9 mouse cellular contexts compared by ENCODE assay signal in genomic region chr13:55420933-55421800, GRCm38 (mm10). TPM values are rescaled to one million over a fixed set of nuclear protein-coding genes. Genes with fewer than 3 reads are reported as not detected.
DNase-seq lines count a peak whose midpoint lies in the region; ATAC-seq lines count a peak whose summit lies in the region.
"Had no signal": no experiment of that assay in that cellular context is flagged by ENCODE, and none has a peak within 500 bp of the region (broad histone marks: within the 10 kb centered on the region; RNA-seq: fewer than 3 reads in every experiment).

No protein-coding gene starts in this region.

- H3K27me3 ChIP-seq in forebrain, embryonic 10.5 days (ENCODE audit: poor library complexity, severe bottlenecking): peaks cover 60% of the 10 kb centered on the region
- H3K27me3 ChIP-seq in heart, embryonic 16.5 days (ENCODE audit: control insufficient read depth, insufficient read depth, low read length): peaks cover 56% of the 10 kb centered on the region
- peaks cover 77% of the 10 kb centered on the region for H3K27me3 ChIP-seq in liver, embryonic 12.5 days (replicated peaks)
- peaks cover 40% of the 10 kb centered on the region for H3K27me3 ChIP-seq in stomach, embryonic 15.5 days (replicated peaks)

- H3K9me3 ChIP-seq in forebrain, embryonic 10.5 days: no peaks in the 10 kb centered on the region; the same call in none of the 2 replicates
- no peaks in the 10 kb centered on the region for H3K9me3 ChIP-seq in heart, embryonic 16.5 days (replicated peaks; ENCODE audit: control insufficient read depth, low read length)
- H3K9me3 ChIP-seq in liver, embryonic 12.5 days (replicated peaks): no peaks in the 10 kb centered on the region
- no peaks in the 10 kb centered on the region for H3K9me3 ChIP-seq in stomach, embryonic 15.5 days

- H3K36me3 ChIP-seq in forebrain, embryonic 10.5 days (replicated peaks): no peaks in the 10 kb centered on the region
- H3K36me3 ChIP-seq in heart, embryonic 16.5 days (ENCODE audit: control insufficient read depth, insufficient read depth): no peaks in the 10 kb centered on the region
- H3K36me3 ChIP-seq in liver, embryonic 12.5 days: no peaks in the 10 kb centered on the region
- no peaks in the 10 kb centered on the region for H3K36me3 ChIP-seq in stomach, embryonic 15.5 days

- H3K4me1 ChIP-seq in forebrain, embryonic 10.5 days: peaks cover 30% of the 10 kb centered on the region
- peaks cover 7% of the 10 kb centered on the region; the same call in 1 of the 2 replicates for H3K4me1 ChIP-seq in heart, embryonic 16.5 days (ENCODE audit: control insufficient read depth, insufficient read depth, low read length)
- H3K4me1 ChIP-seq in liver, embryonic 12.5 days: peaks cover 20% of the 10 kb centered on the region
- 0 out of 2 replicates have a peak, but pooled peaks cover 3% of the 10 kb centered on the region for H3K4me1 ChIP-seq in stomach, embryonic 15.5 days

- H3K9ac ChIP-seq in heart, embryonic 16.5 days (ENCODE audit: low read length): no peak overlapping the region
- no peak overlapping the region for H3K9ac ChIP-seq in liver, embryonic 12.5 days
- 0 out of 2 replicates have a peak overlapping the region, but pooled peaks have one; percentile 0 for H3K9ac ChIP-seq in stomach, embryonic 15.5 days

- peak overlapping the region; percentile 31; the same call in 1 of the 2 replicates for H3K27ac ChIP-seq in forebrain, embryonic 10.5 days
- no peak overlapping the region for H3K27ac ChIP-seq in heart, embryonic 16.5 days (ENCODE audit: low read length)
- H3K27ac ChIP-seq in liver, embryonic 12.5 days: no peak overlapping the region
- no peak overlapping the region for H3K27ac ChIP-seq in stomach, embryonic 15.5 days
- H3K27ac ChIP-seq: macrophage had no signal

- 16% methylated on average over 35 of the region's 35 CpGs for WGBS in forebrain, embryonic 10.5 days
- WGBS in heart, embryonic 16.5 days: 9% methylated on average over 35 of the region's 35 CpGs
- WGBS in liver, embryonic 12.5 days (ENCODE audit: insufficient replicate concordance): 8% methylated on average over 35 of the region's 35 CpGs
- WGBS in stomach, embryonic 15.5 days: 10% methylated on average over 35 of the region's 35 CpGs

- H3K4me2 ChIP-seq in heart, embryonic 16.5 days (ENCODE audit: low read depth, low read length): peak overlapping the region; percentile 55
- H3K4me2 ChIP-seq in liver, embryonic 12.5 days: peak overlapping the region; percentile 22; the same call in 1 of the 2 replicates
- H3K4me2 ChIP-seq in stomach, embryonic 15.5 days: peak overlapping the region; percentile 52

- DNase-seq in urinary bladder, adult 18-20 months (ENCODE audit: low spot score in 2 of 2): peak; percentile 43 to 60
- no peak for DNase-seq in urinary bladder, adult 2 months (ENCODE audit: low spot score)
- DNase-seq in forebrain, embryonic 10.5 days (ENCODE audit: extremely low spot score, low spot score): peak; percentile 57
- peak; percentile 73 for DNase-seq in kidney, postnatal 14 days
- DNase-seq in naive thymus-derived CD4-positive, alpha-beta T cell, adult 2 months (ENCODE audit: low read depth): peak; percentile 90

- ATAC-seq in heart, embryonic 16.5 days (replicated peaks; ENCODE audit: extremely low read depth, insufficient read depth, low FRiP score): peak; percentile 67
- no peak for ATAC-seq in liver, embryonic 12.5 days
- ATAC-seq in stomach, embryonic 15.5 days (ENCODE audit: insufficient read depth, low FRiP score, low read depth): peak; percentile 60; the same call in 1 of the 2 replicates

- H3K4me3 ChIP-seq in forebrain, embryonic 10.5 days: peak overlapping the region; percentile 35
- peak overlapping the region; percentile 21 for H3K4me3 ChIP-seq in heart, embryonic 16.5 days (ENCODE audit: low read length)
- H3K4me3 ChIP-seq in liver, embryonic 12.5 days: no peak overlapping the region
- H3K4me3 ChIP-seq in stomach, embryonic 15.5 days (replicated peaks): peak overlapping the region; percentile 12

RNA-seq across cellular contexts. Expression of gene F12, which starts 5.4 kb away (rescaled TPM):
- 0.06 and 0.07 TPM in 2 replicates for polyA plus RNA-seq in urinary bladder, adult 2 months (2012; rRNA removed)
- polyA plus RNA-seq in forebrain, embryonic 10.5 days (2016; fragmentation: Nextera tagmentation; extraction: Ambion mirVana): not detected in 2 replicates
- polyA plus RNA-seq in heart, embryonic 16.5 days (2015; fragmentation: Nextera tagmentation; extraction: Ambion mirVana): 0.25 TPM in 1 of 2 replicates, not detected in the other
- polyA plus RNA-seq in liver, embryonic 12.5 days (2016; fragmentation: Nextera tagmentation; extraction: Ambion mirVana): 55.9 and 57.0 TPM in 2 replicates
- 2.5 and 6.8 TPM in 2 replicates for polyA plus RNA-seq in stomach, embryonic 15.5 days (2015; fragmentation: Nextera tagmentation; extraction: Ambion mirVana)
- polyA plus RNA-seq: macrophage had no signal

RNA-seq across cellular contexts. Expression of gene Pfn3, which starts 6.1 kb away (rescaled TPM):
- polyA plus RNA-seq in urinary bladder, adult 2 months (2012; rRNA removed): not detected in 2 replicates
- not detected in 2 replicates for polyA plus RNA-seq in forebrain, embryonic 10.5 days (2016; fragmentation: Nextera tagmentation; extraction: Ambion mirVana)
- not detected in 2 replicates for polyA plus RNA-seq in heart, embryonic 16.5 days (2015; fragmentation: Nextera tagmentation; extraction: Ambion mirVana)
- polyA plus RNA-seq in liver, embryonic 12.5 days (2016; fragmentation: Nextera tagmentation; extraction: Ambion mirVana): not detected in 2 replicates
- not detected in 2 replicates for polyA plus RNA-seq in stomach, embryonic 15.5 days (2015; fragmentation: Nextera tagmentation; extraction: Ambion mirVana)
- polyA plus RNA-seq: macrophage had no signal

RNA-seq across cellular contexts. Expression of gene Slc34a1, which starts 23.2 kb away (rescaled TPM):
- 0.44 and 0.52 TPM in 2 replicates for polyA plus RNA-seq in urinary bladder, adult 2 months (2012; rRNA removed)
- not detected in 2 replicates for polyA plus RNA-seq in forebrain, embryonic 10.5 days (2016; fragmentation: Nextera tagmentation; extraction: Ambion mirVana)
- not detected in 2 replicates for polyA plus RNA-seq in heart, embryonic 16.5 days (2015; fragmentation: Nextera tagmentation; extraction: Ambion mirVana)
- not detected in 2 replicates for polyA plus RNA-seq in liver, embryonic 12.5 days (2016; fragmentation: Nextera tagmentation; extraction: Ambion mirVana)
- polyA plus RNA-seq in stomach, embryonic 15.5 days (2015; fragmentation: Nextera tagmentation; extraction: Ambion mirVana): 0.06 and 0.17 TPM in 2 replicates
- polyA plus RNA-seq: macrophage had no signal

RNA-seq across cellular contexts. Expression of gene Grk6, which starts 23.7 kb away (rescaled TPM):
- 37.4 and 42.4 TPM in 2 replicates for polyA plus RNA-seq in urinary bladder, adult 2 months (2012; rRNA removed)
- 44.8 and 51.1 TPM in 2 replicates for polyA plus RNA-seq in forebrain, embryonic 10.5 days (2016; fragmentation: Nextera tagmentation; extraction: Ambion mirVana)
- polyA plus RNA-seq in heart, embryonic 16.5 days (2015; fragmentation: Nextera tagmentation; extraction: Ambion mirVana): 11.4 and 19.4 TPM in 2 replicates
- 44.1 and 44.6 TPM in 2 replicates for polyA plus RNA-seq in liver, embryonic 12.5 days (2016; fragmentation: Nextera tagmentation; extraction: Ambion mirVana)
- polyA plus RNA-seq in stomach, embryonic 15.5 days (2015; fragmentation: Nextera tagmentation; extraction: Ambion mirVana): 39.1 and 40.7 TPM in 2 replicates

RNA-seq across cellular contexts. Expression of gene Prr7, which starts 42.9 kb away (rescaled TPM):
- polyA plus RNA-seq in urinary bladder, adult 2 months (2012; rRNA removed): 3.5 and 3.8 TPM in 2 replicates
- polyA plus RNA-seq in forebrain, embryonic 10.5 days (2016; fragmentation: Nextera tagmentation; extraction: Ambion mirVana): 0.75 and 0.88 TPM in 2 replicates
- 0.25 and 0.28 TPM in 2 replicates for polyA plus RNA-seq in heart, embryonic 16.5 days (2015; fragmentation: Nextera tagmentation; extraction: Ambion mirVana)
- polyA plus RNA-seq in liver, embryonic 12.5 days (2016; fragmentation: Nextera tagmentation; extraction: Ambion mirVana): not detected in 2 replicates
- polyA plus RNA-seq in stomach, embryonic 15.5 days (2015; fragmentation: Nextera tagmentation; extraction: Ambion mirVana): 0.72 and 0.85 TPM in 2 replicates
- polyA plus RNA-seq: macrophage had no signal
